Mouse (Mus musculus): ENCODE measurements around the gene Rnf8.
"Not testable (repeated sequence)": the region's sequence is repeated elsewhere in the genome, so short reads cannot be mapped to it uniquely, and the experiment has no call there.

Rnf8 gene

GRCm38 (mm10) chr17:29614115-29615023 is at the start of gene Rnf8, which contains the start of gene Gm28043:
Gene Rnf8, plus strand, starts transcription at chr17:29614790.
Gene Gm28043, plus strand, starts transcription at chr17:29614876.
- peak; percentile 94 for DNase-seq (ENCODE audit: low spot score)

GRCm38 (mm10) chr17:29565521-29565920 is 49.1 kb upstream of the Rnf8 start:
- DNase-seq (ENCODE audit: low spot score), result no peak

- DNase-seq (ENCODE audit: low spot score), result no peak
These were observed 46.2 kb upstream of the Rnf8 start for GRCm38 (mm10) chr17:29568435-29568834.

GRCm38 (mm10) chr17:29569831-29570230 is 44.8 kb upstream of the Rnf8 start:
- no peak for DNase-seq (ENCODE audit: low spot score)

- DNase-seq (ENCODE audit: low spot score), result no peak
These were observed 34.9 kb upstream of the Rnf8 start for GRCm38 (mm10) chr17:29579579-29580126.

- DNase-seq (ENCODE audit: low spot score), result no peak
These were observed 31.0 kb upstream of the Rnf8 start for GRCm38 (mm10) chr17:29583569-29583968.

- no peak for DNase-seq (ENCODE audit: low spot score)
These were observed 30.3 kb upstream of the Rnf8 start for GRCm38 (mm10) chr17:29584306-29584705.

- peak; percentile 37 for DNase-seq (ENCODE audit: low spot score)
These were observed 29.9 kb upstream of the Rnf8 start for GRCm38 (mm10) chr17:29584737-29585136.

GRCm38 (mm10) chr17:29585446-29585845 is 29.1 kb upstream of the Rnf8 start:
- no peak for DNase-seq (ENCODE audit: low spot score)

- no peak for DNase-seq (ENCODE audit: low spot score)
These were observed 27.7 kb upstream of the Rnf8 start for GRCm38 (mm10) chr17:29586921-29587320.

- DNase-seq (ENCODE audit: low spot score), result peak; percentile 28
These were observed 25.2 kb upstream of the Rnf8 start for GRCm38 (mm10) chr17:29589221-29589898.

- DNase-seq (ENCODE audit: low spot score), result no peak
These were observed 18.5 kb upstream of the Rnf8 start for GRCm38 (mm10) chr17:29595891-29596770.

- DNase-seq (ENCODE audit: low spot score), result no peak
These were observed 17.8 kb upstream of the Rnf8 start for GRCm38 (mm10) chr17:29596771-29597132.

- DNase-seq (ENCODE audit: low spot score), result no peak
These were observed 15.5 kb upstream of the Rnf8 start for GRCm38 (mm10) chr17:29599051-29599450.

GRCm38 (mm10) chr17:29599537-29599936 is 15.1 kb upstream of the Rnf8 start:
- no peak for DNase-seq (ENCODE audit: low spot score)

- no peak for DNase-seq (ENCODE audit: low spot score)
These were observed 13.2 kb upstream of the Rnf8 start for GRCm38 (mm10) chr17:29601391-29601790.

GRCm38 (mm10) chr17:29603283-29603682 is 11.3 kb upstream of the Rnf8 start:
- peak; percentile 80 for DNase-seq (ENCODE audit: low spot score)

- not testable (repeated sequence) for DNase-seq (ENCODE audit: low spot score)
These were observed 1.1 kb upstream of the Rnf8 start for GRCm38 (mm10) chr17:29613453-29613852.

GRCm38 (mm10) chr17:29615024-29615551 is 498 bp downstream of the Rnf8 start:
- DNase-seq (ENCODE audit: low spot score), result no peak

GRCm38 (mm10) chr17:29615616-29616015 is 1.0 kb downstream of the Rnf8 start:
- DNase-seq (ENCODE audit: low spot score), result no peak

GRCm38 (mm10) chr17:29619231-29619630 is 4.6 kb downstream of the Rnf8 start:
- no peak for DNase-seq (ENCODE audit: low spot score)

GRCm38 (mm10) chr17:29623488-29623887 is 8.9 kb downstream of the Rnf8 start:
- no peak for DNase-seq (ENCODE audit: low spot score)

Measured in layer of hippocampus, adult 11-12 months (tissue).